Mouse (Mus musculus): Measurements from ENCODE around the gene Gemin4. TPM values are rescaled to one million over a fixed set of nuclear protein-coding genes. Genes with fewer than 3 reads are reported as not detected.

Gemin4 gene
- polyA plus RNA-seq, 1 experiment, result 12.0 TPM

- TF ChIP-seq CTCF (IDR thresholded peaks at IDR 0.05; ENCODE audit: borderline replicate concordance, extremely low read depth, insufficient read depth, insufficient read length), result no peak
- TF ChIP-seq POLR2A (IDR thresholded peaks at IDR 0.05; ENCODE audit: borderline replicate concordance, extremely low read depth, insufficient read depth, insufficient read length, poor library complexity, severe bottlenecking), result no peak
- DNase-seq (ENCODE audit: low read depth), result peak; percentile 39
Observed at GRCm38 (mm10) chr11:76252036-76252435, 34.6 kb upstream of the Gemin4 start.

- peak; percentile 26; the same call in 1 of the 2 replicates for TF ChIP-seq CTCF (IDR thresholded peaks at IDR 0.05; ENCODE audit: borderline replicate concordance, extremely low read depth, insufficient read depth, insufficient read length)
- TF ChIP-seq POLR2A (IDR thresholded peaks at IDR 0.05; ENCODE audit: borderline replicate concordance, extremely low read depth, insufficient read depth, insufficient read length, poor library complexity, severe bottlenecking), result no peak
- no peak for DNase-seq (ENCODE audit: low read depth)
Observed at GRCm38 (mm10) chr11:76247239-76247638, 29.8 kb upstream of the Gemin4 start.

GRCm38 (mm10) chr11:76246439-76246838, 29.0 kb upstream of the Gemin4 start:
- DNase-seq (ENCODE audit: low read depth), result no peak
- no peak for TF ChIP-seq CTCF (IDR thresholded peaks at IDR 0.05; ENCODE audit: borderline replicate concordance, extremely low read depth, insufficient read depth, insufficient read length)
- TF ChIP-seq POLR2A (IDR thresholded peaks at IDR 0.05; ENCODE audit: borderline replicate concordance, extremely low read depth, insufficient read depth, insufficient read length, poor library complexity, severe bottlenecking), result no peak

- TF ChIP-seq CTCF (IDR thresholded peaks at IDR 0.05; ENCODE audit: borderline replicate concordance, extremely low read depth, insufficient read depth, insufficient read length) (no peak), POLR2A (IDR thresholded peaks at IDR 0.05; ENCODE audit: borderline replicate concordance, extremely low read depth, insufficient read depth, insufficient read length, poor library complexity, severe bottlenecking) (no peak)
- no peak for DNase-seq (ENCODE audit: low read depth)
Observed at GRCm38 (mm10) chr11:76243811-76244546, 26.5 kb upstream of the Gemin4 start.

GRCm38 (mm10) chr11:76242901-76243810, 25.7 kb upstream of the Gemin4 start, which contains the start of the genes Mrm3 and Glod4:
Gene Mrm3, plus strand, starts transcription at chr11:76243715.
Gene Glod4, minus strand, starts transcription at chr11:76243725.
- DNase-seq (ENCODE audit: low read depth), result peak; percentile 96

GRCm38 (mm10) chr11:76239750-76240149, 22.3 kb upstream of the Gemin4 start:
- no peak for TF ChIP-seq POLR2A (IDR thresholded peaks at IDR 0.05; ENCODE audit: borderline replicate concordance, extremely low read depth, insufficient read depth, insufficient read length, poor library complexity, severe bottlenecking)
- TF ChIP-seq CTCF (IDR thresholded peaks at IDR 0.05; ENCODE audit: borderline replicate concordance, extremely low read depth, insufficient read depth, insufficient read length), result no peak
- no peak for DNase-seq (ENCODE audit: low read depth)

More at GRCm38 (mm10) chr11:76242901-76243810, 25.7 kb upstream of the Gemin4 start, which contains the start of the genes Mrm3 and Glod4:
- TF ChIP-seq CTCF (IDR thresholded peaks at IDR 0.05; ENCODE audit: borderline replicate concordance, extremely low read depth, insufficient read depth, insufficient read length) (no peak), POLR2A (IDR thresholded peaks at IDR 0.05; ENCODE audit: borderline replicate concordance, extremely low read depth, insufficient read depth, insufficient read length, poor library complexity, severe bottlenecking) (peak; percentile 75; the same call in 1 of the 2 replicates)

- TF ChIP-seq POLR2A (IDR thresholded peaks at IDR 0.05; ENCODE audit: borderline replicate concordance, extremely low read depth, insufficient read depth, insufficient read length, poor library complexity, severe bottlenecking), result no peak
- TF ChIP-seq CTCF (IDR thresholded peaks at IDR 0.05; ENCODE audit: borderline replicate concordance, extremely low read depth, insufficient read depth, insufficient read length), result no peak
- DNase-seq (ENCODE audit: low read depth), result no peak
Observed at GRCm38 (mm10) chr11:76236136-76236535, 18.7 kb upstream of the Gemin4 start.

- TF ChIP-seq CTCF (IDR thresholded peaks at IDR 0.05; ENCODE audit: borderline replicate concordance, extremely low read depth, insufficient read depth, insufficient read length), result no peak
- TF ChIP-seq POLR2A (IDR thresholded peaks at IDR 0.05; ENCODE audit: borderline replicate concordance, extremely low read depth, insufficient read depth, insufficient read length, poor library complexity, severe bottlenecking), result no peak
- no peak for DNase-seq (ENCODE audit: low read depth)
Observed at GRCm38 (mm10) chr11:76225051-76225450, 7.6 kb upstream of the Gemin4 start.

GRCm38 (mm10) chr11:76224631-76225030, 7.2 kb upstream of the Gemin4 start:
- DNase-seq (ENCODE audit: low read depth), result no peak
- TF ChIP-seq CTCF (IDR thresholded peaks at IDR 0.05; ENCODE audit: borderline replicate concordance, extremely low read depth, insufficient read depth, insufficient read length) (no peak), POLR2A (IDR thresholded peaks at IDR 0.05; ENCODE audit: borderline replicate concordance, extremely low read depth, insufficient read depth, insufficient read length, poor library complexity, severe bottlenecking) (no peak)

GRCm38 (mm10) chr11:76216681-76217389, 629 bp downstream of the Gemin4 start:
- peak; percentile 70 for DNase-seq (ENCODE audit: low read depth)
- TF ChIP-seq POLR2A (IDR thresholded peaks at IDR 0.05; ENCODE audit: borderline replicate concordance, extremely low read depth, insufficient read depth, insufficient read length, poor library complexity, severe bottlenecking) (no peak), CTCF (IDR thresholded peaks at IDR 0.05; ENCODE audit: borderline replicate concordance, extremely low read depth, insufficient read depth, insufficient read length) (no peak)

All from brain, embryonic 14.5 days (tissue).